Mouse (Mus musculus) ES-Bruce4 (cell line): ENCODE data around the gene 1700037H04Rik.

ENCODE experiments used
- CTCF ChIP-seq: IDR thresholded peaks from one replicate; pipeline ENCODE4 v1.8.1; 2011; ENCODE audit warnings: low read depth, low read length
- POLR2A ChIP-seq: IDR thresholded peaks from one replicate; pipeline ENCODE4 v1.8.1; 2011; ENCODE audit warnings: low read length; ENCODE audit not compliant: insufficient read depth

GRCm38 (mm10) chr2:131146193-131147042, 13.5 kb downstream of the 1700037H04Rik start:
- TF ChIP-seq CTCF: no peak
- TF ChIP-seq POLR2A: no peak
